Mouse (Mus musculus): ENCODE measurements around the gene Ngef.

GRCm38 (mm10) chr1:87568398-87568797, 5.3 kb downstream of the Ngef start:
- peak; percentile 63 for TF ChIP-seq CTCF (IDR thresholded peaks at IDR 0.05)
- TF ChIP-seq POLR2A (IDR thresholded peaks at IDR 0.05; ENCODE audit: insufficient read depth, low read depth, low read length): no peak
- no peak for TF ChIP-seq EP300 (IDR thresholded peaks at IDR 0.05; ENCODE audit: insufficient read depth, low read depth, low read length)

Measured in heart, adult 2 months (tissue).